Mouse (Mus musculus) testis, adult 2 months (tissue): ENCODE data around the gene Dlec1.

Experiments
- CTCF ChIP-seq: fragments of 200-500 bp; IDR thresholded peaks from 2 replicates; pipeline ENCODE4 v1.5.1; 2012; ENCODE audit warnings: low read depth, mild to moderate bottlenecking, inconsistent platforms, low read length, moderate library complexity; ENCODE audit not compliant: control insufficient read depth, insufficient read depth, insufficient replicate concordance
- POLR2A ChIP-seq: fragments of 200-500 bp; IDR thresholded peaks from 2 replicates; pipeline ENCODE4 v1.6.1; 2012; ENCODE audit warnings: low read depth, mild to moderate bottlenecking, inconsistent platforms, low read length, moderate library complexity; ENCODE audit not compliant: control insufficient read depth

DNA sequence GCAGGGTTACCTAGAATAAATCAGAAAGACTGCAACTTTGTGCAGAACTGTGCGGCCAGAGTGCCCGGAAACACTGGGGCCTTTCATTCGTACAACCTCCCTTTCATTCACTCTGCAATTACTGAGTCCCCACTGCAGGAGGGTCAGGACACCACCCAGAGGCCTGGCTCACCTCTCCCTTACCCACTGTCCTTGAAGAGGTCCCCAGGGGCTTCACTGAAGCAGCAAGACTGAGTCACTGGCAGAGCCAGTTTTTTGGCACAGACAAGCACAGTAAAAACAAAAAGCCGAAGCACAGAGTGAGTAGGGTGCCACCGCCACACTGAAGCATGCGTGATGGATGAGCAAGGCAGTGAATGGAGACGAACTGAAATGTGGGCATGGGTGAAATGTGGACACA is 12.8 kb upstream of the Dlec1 start:
- TF ChIP-seq POLR2A = no peak
- TF ChIP-seq CTCF = no peak
